Mouse (Mus musculus): ENCODE results near the gene Smg1. TPM values are rescaled to one million over a fixed set of nuclear protein-coding genes. Genes with fewer than 3 reads are reported as not detected.
A peak's percentile ranks its signal among the peaks of the same experiment; 100 is the strongest.
"Not testable (repeated sequence)": the region's sequence is repeated elsewhere in the genome, so short reads cannot be mapped to it uniquely, and the experiment has no call there.

Gene Smg1
- polyA plus RNA-seq, 1 experiment from 2014 or later = 16.5 TPM

- Histone ChIP-seq H3K27me3 (no peaks in the 10 kb centered on the region), H3K9ac (no peak overlapping the region), H3K9me3 (no peaks in the 10 kb centered on the region), H3K36me3 (peaks cover 55% of the 10 kb centered on the region), H3K4me2 (no peak overlapping the region), H3K27ac (replicated peaks) (no peak overlapping the region), H3K4me3 (no peak overlapping the region), H3K4me1 (replicated peaks) (no peaks in the 10 kb centered on the region)
- WGBS = 84% methylated on average over 3 of the region's 3 CpGs
- no peak for ATAC-seq (ENCODE audit: low FRiP score, low read depth)
Measured at GRCm38 (mm10) chr7:118179782-118180181, 63.7 kb downstream of the Smg1 start.

DNA sequence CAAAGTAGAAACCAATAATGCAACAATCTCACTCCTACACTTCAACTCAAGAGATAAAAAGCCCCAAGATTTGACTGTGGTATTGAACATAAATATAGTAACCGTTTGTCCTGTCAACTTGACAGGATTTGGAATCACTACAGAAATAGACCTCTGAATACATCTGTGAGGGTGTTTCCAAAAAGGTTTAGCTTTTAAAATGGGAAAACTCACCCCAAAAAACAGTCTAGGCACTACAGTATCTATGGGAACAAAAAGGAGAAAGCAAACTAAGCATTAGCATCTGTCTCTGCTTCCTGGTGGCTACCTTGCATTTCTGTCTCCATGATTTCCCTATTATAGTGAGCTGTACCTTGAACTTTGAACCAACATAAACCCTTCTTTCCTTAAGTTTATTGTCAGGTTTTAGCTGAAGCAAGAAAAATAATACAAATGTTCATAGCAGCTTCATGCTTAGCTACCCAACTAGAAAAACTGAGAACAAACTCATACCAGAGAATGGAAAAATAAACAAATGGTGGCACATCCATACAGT lies 67.6 kb downstream of the Smg1 start:
- no peak for ATAC-seq (ENCODE audit: low FRiP score, low read depth)
- H3K27ac ChIP-seq (replicated peaks) = no peak overlapping the region
- peaks cover 56% of the 10 kb centered on the region for H3K36me3 ChIP-seq
- H3K27me3 ChIP-seq = no peaks in the 10 kb centered on the region
- no peak overlapping the region for H3K4me3 ChIP-seq
- 86% methylated on average over 1 of the region's 1 CpGs for WGBS
- no peaks in the 10 kb centered on the region for H3K4me1 ChIP-seq (replicated peaks)
- H3K4me2 ChIP-seq = no peak overlapping the region
- H3K9me3 ChIP-seq = no peaks in the 10 kb centered on the region
- no peak overlapping the region for H3K9ac ChIP-seq

- H3K27me3 ChIP-seq; H3K27ac ChIP-seq (replicated peaks); ATAC-seq (ENCODE audit: low FRiP score, low read depth); H3K9me3 ChIP-seq; H3K4me3 ChIP-seq; H3K9ac ChIP-seq; H3K4me1 ChIP-seq (replicated peaks); H3K4me2 ChIP-seq: not testable (repeated sequence)
- WGBS = 95% methylated on average over 2 of the region's 2 CpGs
- H3K36me3 ChIP-seq = peaks cover 74% of the 10 kb centered on the region
Measured at GRCm38 (mm10) chr7:118170125-118170524, 73.3 kb downstream of the Smg1 start.

DNA sequence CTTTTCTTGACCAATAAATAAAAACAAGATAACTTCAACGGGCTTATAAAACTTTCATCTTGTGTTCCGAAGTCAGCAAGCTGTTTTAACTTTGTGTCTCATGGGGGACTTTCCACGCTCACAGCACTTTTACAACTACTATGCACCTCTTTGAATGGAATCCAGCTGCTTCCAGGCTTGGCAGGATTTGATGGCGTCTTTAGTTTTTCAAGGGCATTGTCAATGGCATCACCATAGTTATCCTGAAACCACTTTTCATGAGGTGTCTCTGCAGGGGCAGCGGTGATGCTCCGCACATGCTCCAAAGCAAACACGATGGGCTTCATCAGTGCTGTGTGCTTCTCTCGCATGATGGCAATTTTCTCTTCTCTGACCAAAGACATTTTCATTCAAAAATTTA lies 80.5 kb downstream of the Smg1 start:
- H3K4me3 ChIP-seq = no peak overlapping the region
- H3K4me2 ChIP-seq = no peak overlapping the region
- WGBS = 91% methylated on average over 8 of the region's 8 CpGs
- no peak overlapping the region for H3K9ac ChIP-seq
- ATAC-seq (ENCODE audit: low FRiP score, low read depth) = no peak
- H3K27me3 ChIP-seq = no peaks in the 10 kb centered on the region
- H3K4me1 ChIP-seq (replicated peaks) = no peaks in the 10 kb centered on the region
- peaks cover 59% of the 10 kb centered on the region for H3K36me3 ChIP-seq
- H3K9me3 ChIP-seq = no peaks in the 10 kb centered on the region
- no peak overlapping the region for H3K27ac ChIP-seq (replicated peaks)

DNA sequence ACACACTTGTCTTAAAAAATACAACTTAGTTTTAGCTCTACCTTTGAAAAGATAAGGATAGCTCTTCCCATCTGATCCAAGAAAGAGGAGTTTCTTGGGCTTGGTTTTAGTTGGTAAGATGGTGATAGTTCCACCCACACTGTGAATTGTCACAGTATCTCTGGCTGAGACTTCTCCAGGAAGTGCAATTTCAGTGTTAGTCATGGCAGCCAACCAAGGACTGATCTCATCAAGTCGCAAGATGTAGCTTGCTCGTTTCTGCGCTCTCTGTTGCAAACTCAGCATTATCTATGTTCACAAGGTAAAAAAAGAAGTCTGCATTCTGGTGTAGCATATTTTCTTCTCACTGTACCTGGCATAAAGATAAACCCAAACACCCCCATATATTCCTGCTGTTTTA lies 83.3 kb downstream of the Smg1 start:
- H3K27ac ChIP-seq (replicated peaks) = no peak overlapping the region
- no peaks in the 10 kb centered on the region for H3K27me3 ChIP-seq
- H3K4me2 ChIP-seq = no peak overlapping the region
- H3K9ac ChIP-seq = no peak overlapping the region
- no peaks in the 10 kb centered on the region for H3K4me1 ChIP-seq (replicated peaks)
- ATAC-seq (ENCODE audit: low FRiP score, low read depth) = no peak
- no peak overlapping the region for H3K4me3 ChIP-seq
- H3K36me3 ChIP-seq = peaks cover 55% of the 10 kb centered on the region
- no peaks in the 10 kb centered on the region for H3K9me3 ChIP-seq
- WGBS = 93% methylated on average over 3 of the region's 3 CpGs

DNA sequence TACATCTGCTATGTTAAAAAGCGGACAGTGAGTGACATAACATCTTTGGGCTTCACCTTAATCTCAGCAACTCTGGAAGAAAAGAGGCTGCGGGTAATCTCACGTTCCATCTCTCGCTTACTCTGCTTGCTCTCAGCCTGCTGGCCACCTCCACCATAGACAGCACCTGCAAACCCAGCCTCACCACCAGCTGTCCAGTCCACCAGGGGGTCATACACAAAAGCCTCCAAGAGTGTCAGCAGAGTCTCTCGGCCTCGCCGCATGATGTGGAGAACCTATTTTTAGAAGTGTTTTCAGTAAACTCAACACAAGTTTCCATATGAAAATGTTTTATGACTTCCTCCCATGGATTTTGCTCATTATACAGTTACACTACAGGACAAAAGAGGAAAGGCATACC lies 87.0 kb downstream of the Smg1 start:
- H3K27me3 ChIP-seq = no peaks in the 10 kb centered on the region
- H3K36me3 ChIP-seq = peaks cover 77% of the 10 kb centered on the region
- 89% methylated on average over 7 of the region's 7 CpGs for WGBS
- no peak overlapping the region for H3K27ac ChIP-seq (replicated peaks)
- H3K9me3 ChIP-seq = no peaks in the 10 kb centered on the region
- no peak for ATAC-seq (ENCODE audit: low FRiP score, low read depth)
- H3K9ac ChIP-seq = no peak overlapping the region
- H3K4me1 ChIP-seq (replicated peaks) = no peaks in the 10 kb centered on the region
- no peak overlapping the region for H3K4me3 ChIP-seq
- no peak overlapping the region for H3K4me2 ChIP-seq

- Histone ChIP-seq H3K4me3 (no peak overlapping the region), H3K27ac (replicated peaks) (no peak overlapping the region), H3K27me3 (no peaks in the 10 kb centered on the region), H3K9ac (no peak overlapping the region), H3K9me3 (no peaks in the 10 kb centered on the region), H3K4me2 (no peak overlapping the region), H3K36me3 (peaks cover 73% of the 10 kb centered on the region), H3K4me1 (replicated peaks) (no peaks in the 10 kb centered on the region)
- ATAC-seq (ENCODE audit: low FRiP score, low read depth) = no peak
- 93% methylated on average over 6 of the region's 6 CpGs for WGBS
Measured at GRCm38 (mm10) chr7:118154150-118154549, 89.3 kb downstream of the Smg1 start.

DNA sequence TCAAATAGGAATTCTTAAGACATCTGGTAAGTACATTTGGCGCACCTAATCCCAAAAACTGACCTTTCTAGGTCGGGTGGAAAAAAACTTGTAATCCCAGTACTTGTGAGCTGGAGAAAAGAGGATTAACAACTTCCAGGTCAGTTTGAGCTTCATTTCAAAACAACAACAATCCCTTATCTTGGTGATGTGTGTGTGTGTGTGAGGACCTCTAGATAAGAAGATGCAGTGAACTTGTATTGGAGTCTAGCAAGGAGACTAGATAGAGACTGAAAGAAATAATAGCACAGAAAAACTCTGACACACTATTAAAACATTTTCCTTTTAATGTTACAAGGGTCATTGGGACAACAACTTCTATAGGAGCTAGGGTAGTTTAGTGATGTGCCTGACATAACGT lies 99.9 kb downstream of the Smg1 start:
- peaks cover 74% of the 10 kb centered on the region for H3K36me3 ChIP-seq
- no peak for ATAC-seq (ENCODE audit: low FRiP score, low read depth)

DNA sequence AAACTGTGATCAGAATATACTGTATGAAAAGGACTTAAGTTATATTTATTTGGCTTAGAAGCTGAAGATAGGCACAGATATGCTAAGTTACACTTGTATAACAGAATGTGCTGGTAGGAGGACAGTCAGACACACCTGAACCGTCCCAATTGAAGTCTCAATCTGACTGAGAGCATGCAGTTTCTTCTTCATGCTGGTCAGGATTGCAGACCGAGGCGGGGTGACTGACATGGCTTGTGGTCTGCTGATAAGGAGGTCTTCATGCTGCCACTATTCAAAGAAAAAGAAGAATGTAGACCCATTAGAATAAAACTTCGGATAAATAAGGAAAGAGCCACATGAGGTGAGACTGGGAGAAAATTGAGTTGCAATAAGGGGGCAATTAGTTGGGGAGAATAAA lies 100.3 kb downstream of the Smg1 start:
- H3K4me3 ChIP-seq = no peak overlapping the region
- no peak overlapping the region for H3K27ac ChIP-seq (replicated peaks)
- H3K4me2 ChIP-seq = no peak overlapping the region
- H3K4me1 ChIP-seq (replicated peaks) = no peaks in the 10 kb centered on the region
- no peaks in the 10 kb centered on the region for H3K9me3 ChIP-seq
- no peak overlapping the region for H3K9ac ChIP-seq
- H3K36me3 ChIP-seq = peaks cover 70% of the 10 kb centered on the region
- 94% methylated on average over 4 of the region's 4 CpGs for WGBS
- H3K27me3 ChIP-seq = no peaks in the 10 kb centered on the region
- ATAC-seq (ENCODE audit: low FRiP score, low read depth) = no peak

More for the DNA sequence above, 99.9 kb downstream of the Smg1 start:
- 85% methylated on average over 3 of the region's 3 CpGs for WGBS
- H3K9me3 ChIP-seq = no peaks in the 10 kb centered on the region
- no peak overlapping the region for H3K9ac ChIP-seq
- no peak overlapping the region for H3K27ac ChIP-seq (replicated peaks)
- no peak overlapping the region for H3K4me3 ChIP-seq
- H3K4me2 ChIP-seq = no peak overlapping the region
- H3K27me3 ChIP-seq = no peaks in the 10 kb centered on the region
- H3K4me1 ChIP-seq (replicated peaks) = no peaks in the 10 kb centered on the region

- WGBS = 90% methylated on average over 7 of the region's 7 CpGs
- H3K4me3 ChIP-seq = no peak overlapping the region
- ATAC-seq (ENCODE audit: low FRiP score, low read depth) = no peak
- peaks cover 80% of the 10 kb centered on the region for H3K36me3 ChIP-seq
- no peaks in the 10 kb centered on the region for H3K27me3 ChIP-seq
- H3K9me3 ChIP-seq = no peaks in the 10 kb centered on the region
- no peak overlapping the region for H3K4me2 ChIP-seq
- H3K4me1 ChIP-seq (replicated peaks) = no peaks in the 10 kb centered on the region
- H3K9ac ChIP-seq = no peak overlapping the region
- no peak overlapping the region for H3K27ac ChIP-seq (replicated peaks)
Measured at GRCm38 (mm10) chr7:118141271-118141670, 102.2 kb downstream of the Smg1 start.

DNA sequence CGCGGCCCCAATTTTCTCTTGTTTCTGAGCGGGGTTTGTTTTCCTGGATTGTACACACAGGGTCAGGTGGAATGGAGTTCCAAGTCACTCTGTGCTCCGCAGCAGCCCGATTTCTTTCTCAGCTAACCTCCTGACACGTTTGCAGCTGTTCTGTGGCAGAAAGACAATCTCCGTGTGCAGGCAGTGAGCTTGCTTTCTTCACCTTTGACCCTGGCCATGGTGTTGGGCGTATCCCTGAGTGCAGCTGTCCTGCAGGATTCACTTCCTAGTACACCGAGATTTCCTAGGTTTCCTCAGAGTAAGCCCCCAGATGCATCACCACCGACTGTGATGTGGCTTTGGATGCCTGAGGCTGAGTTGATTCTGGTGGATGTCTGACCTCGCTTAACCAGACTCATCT lies 108.3 kb downstream of the Smg1 start:
- Histone ChIP-seq H3K36me3 (peaks cover 47% of the 10 kb centered on the region), H3K9ac (no peak overlapping the region), H3K4me1 (replicated peaks) (peaks cover 2% of the 10 kb centered on the region), H3K27me3 (no peaks in the 10 kb centered on the region), H3K4me3 (no peak overlapping the region), H3K9me3 (no peaks in the 10 kb centered on the region), H3K4me2 (no peak overlapping the region), H3K27ac (replicated peaks) (no peak overlapping the region)
- 69% methylated on average over 11 of the region's 11 CpGs for WGBS
- no peak for ATAC-seq (ENCODE audit: low FRiP score, low read depth)

DNA sequence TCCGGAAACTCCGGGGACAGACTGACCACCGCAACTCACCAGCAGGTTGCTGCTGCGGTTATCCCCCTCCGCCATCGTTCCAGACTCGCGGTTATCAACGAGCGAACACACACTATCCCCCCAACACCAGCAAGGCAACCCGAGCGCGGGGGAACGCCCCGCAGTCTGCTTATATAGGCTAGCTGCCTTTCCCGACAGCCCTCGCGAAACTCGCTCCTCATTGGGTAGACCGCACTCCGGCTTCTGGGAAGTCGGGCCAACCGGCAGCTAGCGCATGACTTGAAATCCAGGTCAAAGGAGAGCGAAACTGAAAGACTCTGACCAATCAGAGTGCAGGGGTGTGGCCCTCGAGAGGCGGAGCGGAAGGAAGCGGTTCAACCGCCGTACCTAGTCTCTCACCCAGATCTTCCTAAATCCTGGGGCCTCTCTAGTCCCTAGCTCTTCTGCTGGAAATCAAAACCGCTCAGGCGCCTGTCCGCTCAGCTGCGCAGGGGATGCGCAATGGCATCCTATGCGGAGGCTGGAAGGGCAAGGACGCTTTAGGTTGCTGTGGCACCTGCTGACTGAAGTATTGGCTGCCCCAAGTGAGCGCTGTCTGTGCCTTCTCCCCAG lies 113.9 kb downstream of the Smg1 start, which contains the start of gene Arl6ip1:
Gene Arl6ip1, minus strand, starts transcription at position 233 of the 612 bp plus-strand sequence.
- Histone ChIP-seq H3K4me3 (peak within 1 kb of the TSS; percentile 84), H3K27me3 (no peaks in the 10 kb centered on the region), H3K9ac (peak within 1 kb of the TSS; percentile 78), H3K36me3 (peaks cover 11% of the 10 kb centered on the region), H3K4me1 (replicated peaks) (peaks cover 28% of the 10 kb centered on the region), H3K9me3 (no peaks in the 10 kb centered on the region), H3K4me2 (peak within 1 kb of the TSS; percentile 74), H3K27ac (replicated peaks) (peak within 1 kb of the TSS; percentile 88)
- ATAC-seq (ENCODE audit: low FRiP score, low read depth) = peak; percentile 98
- WGBS = under 1% methylated on average over 39 of the region's 39 CpGs
